Comparison of ENCODE assay signal across 10 mouse cellular contexts in genomic region chr8:84912391-84912790, GRCm38 (mm10). TPM values are rescaled to one million over a fixed set of nuclear protein-coding genes. Genes with fewer than 3 reads are reported as not detected.
A peak's percentile ranks its signal among the peaks of the same experiment; 100 is the strongest.
DNase-seq lines count a peak whose midpoint lies in the region; ATAC-seq and TF ChIP-seq lines count a peak whose summit lies in the region.
"Had no signal": no experiment of that assay in that cellular context is flagged by ENCODE, and none has a peak within 500 bp of the region (broad histone marks: within the 10 kb centered on the region; RNA-seq: fewer than 3 reads in every experiment).

No protein-coding gene starts in this region.

- no peak for ATAC-seq in midbrain, embryonic 16.5 days
- ATAC-seq in intestine, embryonic 14.5 days (replicated peaks; ENCODE audit: low FRiP score, low TSS enrichment, low read depth) = no peak

- peaks cover 5% of the 10 kb centered on the region; the same call in 1 of the 2 replicates for H3K9me3 ChIP-seq in midbrain, embryonic 10.5 days (replicated peaks)
- H3K9me3 ChIP-seq in midbrain, embryonic 16.5 days (replicated peaks; ENCODE audit: control insufficient read depth, low read length, poor library complexity, severe bottlenecking) = no peaks in the 10 kb centered on the region
- H3K9me3 ChIP-seq in intestine, embryonic 14.5 days (ENCODE audit: control insufficient read depth, low read length) = no peaks in the 10 kb centered on the region

- H3K36me3 ChIP-seq in midbrain, embryonic 10.5 days = peaks cover 34% of the 10 kb centered on the region
- H3K36me3 ChIP-seq in midbrain, embryonic 16.5 days (ENCODE audit: control insufficient read depth, insufficient read depth, low read length) = peaks cover 48% of the 10 kb centered on the region
- no peaks in the 10 kb centered on the region for H3K36me3 ChIP-seq in intestine, embryonic 14.5 days (ENCODE audit: control insufficient read depth, insufficient read depth, low read length)
- H3K36me3 ChIP-seq in small intestine, adult 2 months (ENCODE audit: control insufficient read depth, insufficient read depth, low read length) = no peaks in the 10 kb centered on the region

- no peak overlapping the region for H3K9ac ChIP-seq in midbrain, embryonic 16.5 days (ENCODE audit: low read depth, low read length)
- H3K9ac ChIP-seq in intestine, embryonic 14.5 days (ENCODE audit: low read length) = no peak overlapping the region

- H3K27me3 ChIP-seq in midbrain, embryonic 10.5 days (ENCODE audit: low read depth, poor library complexity, severe bottlenecking) = peaks cover 89% of the 10 kb centered on the region
- H3K27me3 ChIP-seq in midbrain, embryonic 16.5 days (ENCODE audit: control insufficient read depth, insufficient read depth, low read depth, low read length) = peaks cover 11% of the 10 kb centered on the region; the same call in 1 of the 2 replicates
- H3K27me3 ChIP-seq in intestine, embryonic 14.5 days (replicated peaks; ENCODE audit: control insufficient read depth, insufficient read depth, low read length) = peaks cover 63% of the 10 kb centered on the region
- no peaks in the 10 kb centered on the region; the same call in 1 of the 2 replicates for H3K27me3 ChIP-seq in small intestine, adult 2 months (ENCODE audit: control insufficient read depth, insufficient read depth, low read length)

- TF ChIP-seq CTCF in small intestine, adult 2 months (IDR thresholded peaks at IDR 0.05; ENCODE audit: extremely low read depth, insufficient read length, insufficient replicate concordance, low read depth, low read length) = no peak

- WGBS in midbrain, embryonic 10.5 days = 22% methylated on average over 27 of the region's 27 CpGs
- 24% methylated on average over 27 of the region's 27 CpGs for WGBS in midbrain, embryonic 16.5 days
- 26% methylated on average over 26 of the region's 27 CpGs for WGBS in intestine, embryonic 14.5 days
- WGBS in small intestine, adult 2 months = 45% methylated on average over 27 of the region's 27 CpGs

- peak; percentile 29 to 37 for DNase-seq in cerebellum, postnatal 36 days
- DNase-seq in cerebellum, adult 11 months = no peak
- DNase-seq in midbrain, embryonic 10.5 days (ENCODE audit: low spot score) = no peak
- DNase-seq in intestine, embryonic 14.5 days (ENCODE audit: low spot score) = no peak
- DNase-seq in layer of hippocampus, adult 18-20 months (ENCODE audit: low spot score in 2 of 2) = no peak
- no peak for DNase-seq in natural killer cell, adult 2 months (ENCODE audit: low spot score in 2 of 2)

- no peak overlapping the region for H3K27ac ChIP-seq in midbrain, embryonic 10.5 days (replicated peaks)
- H3K27ac ChIP-seq in midbrain, embryonic 16.5 days (ENCODE audit: low read length) = no peak overlapping the region
- no peak overlapping the region for H3K27ac ChIP-seq in intestine, embryonic 14.5 days (ENCODE audit: low read depth)
- H3K27ac ChIP-seq in small intestine, adult 2 months (ENCODE audit: insufficient read depth, low read depth, low read length) = no peak overlapping the region

- TF ChIP-seq POLR2A in small intestine, adult 2 months (IDR thresholded peaks at IDR 0.05; ENCODE audit: low read depth, low read length) = no peak

- no peak overlapping the region; the same call in 1 of the 2 replicates for H3K4me2 ChIP-seq in midbrain, embryonic 16.5 days (ENCODE audit: low read length)
- peak overlapping the region; percentile 64 for H3K4me2 ChIP-seq in intestine, embryonic 14.5 days (ENCODE audit: low read length)

- peaks cover 28% of the 10 kb centered on the region for H3K4me1 ChIP-seq in midbrain, embryonic 10.5 days
- H3K4me1 ChIP-seq in midbrain, embryonic 16.5 days (ENCODE audit: control insufficient read depth, insufficient read depth, low read length) = peaks cover 2% of the 10 kb centered on the region; the same call in 1 of the 2 replicates
- peaks cover 8% of the 10 kb centered on the region; the same call in 1 of the 2 replicates for H3K4me1 ChIP-seq in intestine, embryonic 14.5 days (replicated peaks; ENCODE audit: control insufficient read depth, insufficient read depth, low read length)
- peaks cover 9% of the 10 kb centered on the region for H3K4me1 ChIP-seq in small intestine, adult 2 months (ENCODE audit: control insufficient read depth, insufficient read depth, insufficient read length, low read length)

- H3K4me3 ChIP-seq in midbrain, embryonic 10.5 days = peak overlapping the region; percentile 52
- H3K4me3 ChIP-seq in midbrain, embryonic 16.5 days (ENCODE audit: low read depth, low read length) = no peak overlapping the region
- peak overlapping the region; percentile 30 for H3K4me3 ChIP-seq in intestine, embryonic 14.5 days (ENCODE audit: low read depth, low read length)
- H3K4me3 ChIP-seq in small intestine, adult 2 months (ENCODE audit: low read depth, low read length) = peak overlapping the region; percentile 57

RNA-seq across cellular contexts. Expression of gene Dnase2a, which starts 4.0 kb away (rescaled TPM):
- polyA plus RNA-seq in midbrain, embryonic 10.5 days (2016; fragmentation: Nextera tagmentation; extraction: Ambion mirVana) = 6.6 and 7.5 TPM in 2 replicates
- 5.0 and 6.1 TPM in 2 replicates for polyA plus RNA-seq in midbrain, embryonic 16.5 days (2015; fragmentation: Nextera tagmentation; extraction: Ambion mirVana)
- polyA plus RNA-seq in intestine, embryonic 14.5 days (2014; fragmentation: Nextera tagmentation; extraction: Ambion mirVana) = 8.3 and 8.6 TPM in 2 replicates
- 4.1 and 5.9 TPM in 2 replicates for polyA plus RNA-seq in small intestine, adult 2 months (2012; rRNA removed)
- total RNA-seq in layer of hippocampus, adult 18-20 months (2021) = 1 to 10 TPM; 2.8 to 5.1 TPM

RNA-seq across cellular contexts. Expression of gene Klf1, which starts 10.7 kb away (rescaled TPM):
- polyA plus RNA-seq in midbrain, embryonic 10.5 days (2016; fragmentation: Nextera tagmentation; extraction: Ambion mirVana) = 14.8 and 19.7 TPM in 2 replicates
- polyA plus RNA-seq in midbrain, embryonic 16.5 days (2015; fragmentation: Nextera tagmentation; extraction: Ambion mirVana) = 0.28 and 0.98 TPM in 2 replicates
- polyA plus RNA-seq in intestine, embryonic 14.5 days (2014; fragmentation: Nextera tagmentation; extraction: Ambion mirVana) = 0.77 and 1.8 TPM in 2 replicates
- 0.30 and 0.38 TPM in 2 replicates for polyA plus RNA-seq in small intestine, adult 2 months (2012; rRNA removed)
- under 1 TPM in 1 of 2 experiments, not detected in 1; 0.27 TPM for total RNA-seq in layer of hippocampus, adult 18-20 months (2021)
- total RNA-seq: adrenal gland, adult 18-20 months had no signal

RNA-seq across cellular contexts. Expression of gene Gcdh, which starts 18.7 kb away (rescaled TPM):
- 37.3 and 39.6 TPM in 2 replicates for polyA plus RNA-seq in midbrain, embryonic 10.5 days (2016; fragmentation: Nextera tagmentation; extraction: Ambion mirVana)
- polyA plus RNA-seq in midbrain, embryonic 16.5 days (2015; fragmentation: Nextera tagmentation; extraction: Ambion mirVana) = 33.4 and 36.9 TPM in 2 replicates
- 35.7 and 37.8 TPM in 2 replicates for polyA plus RNA-seq in intestine, embryonic 14.5 days (2014; fragmentation: Nextera tagmentation; extraction: Ambion mirVana)
- 32.5 and 53.2 TPM in 2 replicates for polyA plus RNA-seq in small intestine, adult 2 months (2012; rRNA removed)
- 10 to 100 TPM; 38.3 to 38.5 TPM for total RNA-seq in layer of hippocampus, adult 18-20 months (2021)

RNA-seq across cellular contexts. Expression of gene Mast1, which starts 24.8 kb away (rescaled TPM):
- 3.2 and 8.4 TPM in 2 replicates for polyA plus RNA-seq in midbrain, embryonic 10.5 days (2016; fragmentation: Nextera tagmentation; extraction: Ambion mirVana)
- polyA plus RNA-seq in midbrain, embryonic 16.5 days (2015; fragmentation: Nextera tagmentation; extraction: Ambion mirVana) = 85.7 and 86.1 TPM in 2 replicates
- 2.3 and 2.6 TPM in 2 replicates for polyA plus RNA-seq in intestine, embryonic 14.5 days (2014; fragmentation: Nextera tagmentation; extraction: Ambion mirVana)
- polyA plus RNA-seq in small intestine, adult 2 months (2012; rRNA removed) = 0.50 and 0.71 TPM in 2 replicates
- 10 to 100 TPM; 71.8 to 73.3 TPM for total RNA-seq in layer of hippocampus, adult 18-20 months (2021)
- polyA plus RNA-seq: C2C12 had no signal

RNA-seq across cellular contexts. Expression of gene Rtbdn, which starts 34.4 kb away (rescaled TPM):
- 0.62 and 1.2 TPM in 2 replicates for polyA plus RNA-seq in midbrain, embryonic 10.5 days (2016; fragmentation: Nextera tagmentation; extraction: Ambion mirVana)
- 2.8 and 3.3 TPM in 2 replicates for polyA plus RNA-seq in midbrain, embryonic 16.5 days (2015; fragmentation: Nextera tagmentation; extraction: Ambion mirVana)
- polyA plus RNA-seq in intestine, embryonic 14.5 days (2014; fragmentation: Nextera tagmentation; extraction: Ambion mirVana) = 0.09 TPM in 1 of 2 replicates, not detected in the other
- polyA plus RNA-seq in small intestine, adult 2 months (2012; rRNA removed) = 0.15 TPM in 1 of 2 replicates, not detected in the other
- 1 to 10 TPM in 1 of 2 experiments, under 1 TPM in 1; 0.87 to 1.1 TPM for total RNA-seq in layer of hippocampus, adult 18-20 months (2021)

Comparison
In these comparisons a context has a peak if more than half of its experiments do, and no peak if none do; other contexts are left out.
1. DNase-seq: peak in cerebellum, postnatal 36 days (2 of 2); none in cerebellum, adult 11 months (single experiment), midbrain, embryonic 10.5 days (single experiment), intestine, embryonic 14.5 days (single experiment), layer of hippocampus, adult 18-20 months (0 of 2) and natural killer cell, adult 2 months (0 of 2).